In the genomic region with DNA sequence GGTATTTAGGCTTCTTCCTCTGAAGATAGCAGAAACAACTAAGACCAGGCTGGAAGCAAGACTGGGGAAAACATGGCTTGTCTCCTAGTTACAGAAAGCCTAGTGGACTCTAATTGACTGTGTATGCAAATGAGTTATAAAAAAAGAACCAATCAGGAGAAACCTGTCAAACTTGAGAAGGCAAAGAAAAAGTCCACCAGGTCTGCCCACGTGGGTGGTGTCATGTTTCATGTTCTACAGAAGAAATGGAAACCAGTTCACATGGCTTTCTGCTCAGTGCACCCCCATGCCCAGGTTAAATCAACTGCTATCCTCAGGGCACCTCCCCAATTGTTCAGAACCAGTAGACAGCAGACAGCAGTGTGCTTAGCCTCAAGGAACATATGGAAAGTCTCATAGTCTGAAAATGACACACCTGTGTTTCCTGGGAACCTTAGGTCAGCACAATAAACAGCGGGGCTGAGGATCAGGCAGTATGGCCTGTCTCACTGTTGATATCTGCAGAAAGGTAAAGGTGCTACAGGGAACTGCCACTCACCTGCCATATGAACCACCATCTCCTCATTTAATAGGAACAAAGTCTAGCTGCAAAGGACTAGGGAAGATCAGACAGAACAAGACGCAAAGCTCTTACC, we compare ENCODE assay signal across 8 mouse cellular contexts. TPM values are rescaled to one million over a fixed set of nuclear protein-coding genes. Genes with fewer than 3 reads are reported as not detected.
DNase-seq lines count a peak whose midpoint lies in the region; ATAC-seq and TF ChIP-seq lines count a peak whose summit lies in the region.

No protein-coding gene starts in this region.

- peak; percentile 41 for DNase-seq in forebrain, embryonic 14.5 days (ENCODE audit: low spot score)
- peak; percentile 86 for DNase-seq in CH12.LX (ENCODE audit: extremely low read depth)
- peak; percentile 56 for DNase-seq in intestine, embryonic 14.5 days (ENCODE audit: low spot score)
- peak in 2 of 3 experiments; percentile 33 to 61 for DNase-seq in liver, embryonic 14.5 days (ENCODE audit: low read depth in 3 of 3, low spot score in 3 of 3)
- DNase-seq in right cerebral cortex, adult 2 months (ENCODE audit: low spot score in 2 of 2) = no peak
- no peak for DNase-seq in yolk sac, embryonic 10.5 days (ENCODE audit: low spot score)
- no peak for DNase-seq in left cerebral cortex, adult 8-10 months (ENCODE audit: low spot score in 2 of 2)

- H3K27me3 ChIP-seq in forebrain, embryonic 14.5 days (replicated peaks; ENCODE audit: control insufficient read depth, insufficient read depth, low read length) = no peaks in the 10 kb centered on the region
- H3K27me3 ChIP-seq in forebrain, embryonic 15.5 days = no peaks in the 10 kb centered on the region
- no peaks in the 10 kb centered on the region for H3K27me3 ChIP-seq in CH12.LX (replicated peaks)
- no peaks in the 10 kb centered on the region for H3K27me3 ChIP-seq in intestine, embryonic 14.5 days (replicated peaks; ENCODE audit: control insufficient read depth, insufficient read depth, low read length)
- no peaks in the 10 kb centered on the region for H3K27me3 ChIP-seq in liver, embryonic 14.5 days (ENCODE audit: control insufficient read depth, insufficient read depth, low read length)

- no peak overlapping the region for H3K27ac ChIP-seq in forebrain, embryonic 14.5 days (ENCODE audit: low read depth, low read length)
- H3K27ac ChIP-seq in forebrain, embryonic 15.5 days (replicated peaks) = no peak overlapping the region
- no peak overlapping the region; the same call in 1 of the 2 replicates for H3K27ac ChIP-seq in CH12.LX (ENCODE audit: insufficient read depth, low read depth)
- no peak overlapping the region for H3K27ac ChIP-seq in intestine, embryonic 14.5 days (ENCODE audit: low read depth)
- H3K27ac ChIP-seq in liver, embryonic 14.5 days = peak overlapping the region; percentile 33

- H3K4me3 ChIP-seq in forebrain, embryonic 14.5 days (ENCODE audit: low read depth, low read length) = no peak overlapping the region
- H3K4me3 ChIP-seq in forebrain, embryonic 15.5 days = no peak overlapping the region
- no peak overlapping the region for H3K4me3 ChIP-seq in CH12.LX (replicated peaks in 1 of 3; ENCODE audit: low read depth in 2 of 3, low read length in 2 of 3, poor library complexity in 1 of 3)
- H3K4me3 ChIP-seq in intestine, embryonic 14.5 days (ENCODE audit: low read depth, low read length) = no peak overlapping the region
- H3K4me3 ChIP-seq in liver, embryonic 14.5 days (ENCODE audit: insufficient read depth in 1 of 2, low read depth in 2 of 2, low read length in 2 of 2) = no peak overlapping the region

- TF ChIP-seq RAD21 in CH12.LX (IDR thresholded peaks at IDR 0.05; ENCODE audit: low read depth, low read length) = no peak

- TF ChIP-seq POLR2A in CH12.LX (IDR thresholded peaks at IDR 0.05; ENCODE audit: low read depth, low read length) = no peak

- WGBS in forebrain, embryonic 14.5 days = 70% methylated on average over 3 of the region's 3 CpGs
- 67% methylated on average over 3 of the region's 3 CpGs for WGBS in forebrain, embryonic 15.5 days
- 43% methylated on average over 3 of the region's 3 CpGs for WGBS in intestine, embryonic 14.5 days
- 60% methylated on average over 3 of the region's 3 CpGs for WGBS in liver, embryonic 14.5 days (ENCODE audit: insufficient replicate concordance)

- no peak overlapping the region for H3K4me2 ChIP-seq in forebrain, embryonic 14.5 days (ENCODE audit: low read length)
- H3K4me2 ChIP-seq in forebrain, embryonic 15.5 days (replicated peaks) = no peak overlapping the region
- peak overlapping the region; percentile 34; the same call in 1 of the 2 replicates for H3K4me2 ChIP-seq in CH12.LX (ENCODE audit: insufficient read depth, low read depth, poor library complexity, severe bottlenecking)
- H3K4me2 ChIP-seq in intestine, embryonic 14.5 days (ENCODE audit: low read length) = no peak overlapping the region
- no peak overlapping the region for H3K4me2 ChIP-seq in liver, embryonic 14.5 days (ENCODE audit: low read depth)

- peaks cover 5% of the 10 kb centered on the region; the same call in 1 of the 2 replicates for H3K36me3 ChIP-seq in forebrain, embryonic 14.5 days (ENCODE audit: control insufficient read depth, insufficient read depth, low read length)
- no peaks in the 10 kb centered on the region for H3K36me3 ChIP-seq in forebrain, embryonic 15.5 days
- H3K36me3 ChIP-seq in CH12.LX (replicated peaks in 1 of 2; ENCODE audit: control insufficient read depth in 1 of 2, insufficient read depth in 1 of 2, low read length in 1 of 2) = peaks cover 3 to 63% of the 10 kb centered on the region in 2 experiments
- no peaks in the 10 kb centered on the region for H3K36me3 ChIP-seq in intestine, embryonic 14.5 days (ENCODE audit: control insufficient read depth, insufficient read depth, low read length)
- peaks cover 19% of the 10 kb centered on the region for H3K36me3 ChIP-seq in liver, embryonic 14.5 days (replicated peaks; ENCODE audit: control insufficient read depth, insufficient read depth, low read depth)

- no peaks in the 10 kb centered on the region for H3K4me1 ChIP-seq in forebrain, embryonic 14.5 days (ENCODE audit: control insufficient read depth, insufficient read depth, low read length)
- 0 out of 2 replicates have a peak, but pooled peaks cover 2% of the 10 kb centered on the region for H3K4me1 ChIP-seq in forebrain, embryonic 15.5 days
- H3K4me1 ChIP-seq in CH12.LX (ENCODE audit: control insufficient read depth in 1 of 2, insufficient read depth in 2 of 2) = peaks cover 34 to 94% of the 10 kb centered on the region in 2 experiments
- peaks cover 6% of the 10 kb centered on the region for H3K4me1 ChIP-seq in intestine, embryonic 14.5 days (replicated peaks; ENCODE audit: control insufficient read depth, insufficient read depth, low read length)
- H3K4me1 ChIP-seq in liver, embryonic 14.5 days (replicated peaks; ENCODE audit: control insufficient read depth in 2 of 2, insufficient read depth in 2 of 2, low read length in 1 of 2) = peaks cover 17 to 32% of the 10 kb centered on the region in 2 experiments

- TF ChIP-seq EP300 in CH12.LX (IDR thresholded peaks at IDR 0.05; ENCODE audit: low read length) = peak; percentile 45; the same call in 1 of the 2 replicates
- no peak for TF ChIP-seq EP300 in liver, embryonic 14.5 days (IDR thresholded peaks at IDR 0.05; ENCODE audit: low read depth)

- no peaks in the 10 kb centered on the region for H3K9me3 ChIP-seq in forebrain, embryonic 14.5 days (replicated peaks; ENCODE audit: control insufficient read depth, low read length)
- no peaks in the 10 kb centered on the region for H3K9me3 ChIP-seq in forebrain, embryonic 15.5 days
- H3K9me3 ChIP-seq in CH12.LX (replicated peaks; ENCODE audit: low read length) = no peaks in the 10 kb centered on the region
- H3K9me3 ChIP-seq in intestine, embryonic 14.5 days (ENCODE audit: control insufficient read depth, low read length) = no peaks in the 10 kb centered on the region
- no peaks in the 10 kb centered on the region for H3K9me3 ChIP-seq in liver, embryonic 14.5 days (ENCODE audit: control insufficient read depth, low read length)

- TF ChIP-seq CTCF in CH12.LX (conservative IDR thresholded peaks at IDR 0.05 in 1 of 2, IDR thresholded peaks at IDR 0.05 in 1 of 2; ENCODE audit: low read depth in 2 of 2, low read length in 2 of 2) = no peak
- TF ChIP-seq CTCF in liver, embryonic 14.5 days (IDR thresholded peaks at IDR 0.05; ENCODE audit: low read depth) = no peak

- dilution Hi-C loops in CH12.LX (cut with MboI; ENCODE audit: extremely low pct_ligation_motif_present, extremely low pct_unique_long_range_greater_than_20kb, low sequenced_read_pairs) = no loop called here

- no peak for ATAC-seq in forebrain, embryonic 14.5 days
- ATAC-seq in forebrain, embryonic 15.5 days (replicated peaks) = no peak
- ATAC-seq in intestine, embryonic 14.5 days (replicated peaks; ENCODE audit: low FRiP score, low TSS enrichment, low read depth) = peak; percentile 54; the same call in 1 of the 2 replicates
- peak; percentile 34; the same call in 1 of the 2 replicates for ATAC-seq in liver, embryonic 14.5 days (ENCODE audit: insufficient read depth)

- in situ Hi-C loops in CH12.LX (cut with MboI; ENCODE audit: low pct_ligation_motif_present, low pct_unique_long_range_greater_than_20kb, low sequenced_read_pairs) = loop anchor here (5.0 kb wide), 1 partner anchor 32 kb away; no protein-coding TSS in a partner anchor

- H3K9ac ChIP-seq in forebrain, embryonic 14.5 days (ENCODE audit: low read length) = no peak overlapping the region
- no peak overlapping the region for H3K9ac ChIP-seq in forebrain, embryonic 15.5 days (replicated peaks)
- no peak overlapping the region for H3K9ac ChIP-seq in CH12.LX (ENCODE audit: insufficient read depth, low read depth)
- H3K9ac ChIP-seq in intestine, embryonic 14.5 days (ENCODE audit: low read length) = no peak overlapping the region
- no peak overlapping the region for H3K9ac ChIP-seq in liver, embryonic 14.5 days (replicated peaks)

- H3K79me2 ChIP-seq in CH12.LX (replicated peaks; ENCODE audit: control insufficient read depth, extremely low read depth, insufficient read depth, poor library complexity, severe bottlenecking) = peaks cover 38% of the 10 kb centered on the region

TF ChIP-seq in CH12.LX, 34 proteins besides CTCF, POLR2A, EP300 and RAD21 (continues in another document):
- peak; percentile 63 for TF ChIP-seq BHLHE40 (IDR thresholded peaks at IDR 0.05; ENCODE audit: low read depth, low read length)

RNA-seq across cellular contexts. Expression of gene Nup210, which starts 11.7 kb away (rescaled TPM):
- polyA plus RNA-seq in forebrain, embryonic 14.5 days (2014; fragmentation: Nextera tagmentation; extraction: Ambion mirVana) = 13.9 and 15.6 TPM in 2 replicates
- polyA plus RNA-seq in forebrain, embryonic 15.5 days (2015; fragmentation: Nextera tagmentation; extraction: Ambion mirVana) = 18.0 and 18.3 TPM in 2 replicates
- total RNA-seq in CH12.LX (2012; rRNA removed) = 103 TPM in 2 replicates
- total RNA-seq in CH12.LX (2014; rRNA removed) = 40.5 and 41.9 TPM in 2 replicates
- 56.9 and 73.1 TPM in 2 replicates for polyA plus RNA-seq in CH12.LX (2012; ENCODE audit: insufficient read length, low read depth)
- 23.1 and 24.7 TPM in 2 replicates for polyA plus RNA-seq in intestine, embryonic 14.5 days (2014; fragmentation: Nextera tagmentation; extraction: Ambion mirVana)
- 24.4 and 32.4 TPM in 2 replicates for polyA plus RNA-seq in liver, embryonic 14.5 days (2012; rRNA removed)
- 35.1 and 38.5 TPM in 2 replicates for polyA plus RNA-seq in liver, embryonic 14.5 days (2014; fragmentation: Nextera tagmentation; extraction: Ambion mirVana)
- 10 to 100 TPM; 24.6 to 28.2 (median 26.7) TPM for total RNA-seq in left cerebral cortex, adult 8-10 months (2022)

RNA-seq across cellular contexts. Expression of gene Hdac11, which starts 51.6 kb away (rescaled TPM):
- polyA plus RNA-seq in forebrain, embryonic 14.5 days (2014; fragmentation: Nextera tagmentation; extraction: Ambion mirVana) = 24.5 and 26.1 TPM in 2 replicates
- polyA plus RNA-seq in forebrain, embryonic 15.5 days (2015; fragmentation: Nextera tagmentation; extraction: Ambion mirVana) = 21.1 and 24.1 TPM in 2 replicates
- total RNA-seq in CH12.LX (2012; rRNA removed) (0.55 and 2.1 TPM in 2 replicates), CH12.LX (2014; rRNA removed) (0.22 TPM in 1 of 2 replicates, not detected in the other)
- 0.53 and 0.57 TPM in 2 replicates for polyA plus RNA-seq in CH12.LX (2012; ENCODE audit: insufficient read length, low read depth)
- 9.6 and 9.7 TPM in 2 replicates for polyA plus RNA-seq in intestine, embryonic 14.5 days (2014; fragmentation: Nextera tagmentation; extraction: Ambion mirVana)
- polyA plus RNA-seq in liver, embryonic 14.5 days (2012; rRNA removed) = 9.2 and 12.1 TPM in 2 replicates
- polyA plus RNA-seq in liver, embryonic 14.5 days (2014; fragmentation: Nextera tagmentation; extraction: Ambion mirVana) = 4.8 and 6.0 TPM in 2 replicates
- 100 to 1,000 TPM; 185 to 200 (median 195) TPM for total RNA-seq in left cerebral cortex, adult 8-10 months (2022)

Comparison
In these comparisons a context has a peak if more than half of its experiments do, and no peak if none do; other contexts are left out.
1. ATAC-seq: peak in intestine, embryonic 14.5 days (single experiment) and liver, embryonic 14.5 days (single experiment); none in forebrain, embryonic 14.5 days (single experiment) and forebrain, embryonic 15.5 days (single experiment).
2. DNase-seq: peak in forebrain, embryonic 14.5 days (single experiment), CH12.LX (single experiment), intestine, embryonic 14.5 days (single experiment) and liver, embryonic 14.5 days (2 of 3); none in right cerebral cortex, adult 2 months (0 of 2), yolk sac, embryonic 10.5 days (single experiment) and left cerebral cortex, adult 8-10 months (0 of 2).